Mouse (Mus musculus): Measurements from ENCODE around the gene Atp6v0b.

DNA sequence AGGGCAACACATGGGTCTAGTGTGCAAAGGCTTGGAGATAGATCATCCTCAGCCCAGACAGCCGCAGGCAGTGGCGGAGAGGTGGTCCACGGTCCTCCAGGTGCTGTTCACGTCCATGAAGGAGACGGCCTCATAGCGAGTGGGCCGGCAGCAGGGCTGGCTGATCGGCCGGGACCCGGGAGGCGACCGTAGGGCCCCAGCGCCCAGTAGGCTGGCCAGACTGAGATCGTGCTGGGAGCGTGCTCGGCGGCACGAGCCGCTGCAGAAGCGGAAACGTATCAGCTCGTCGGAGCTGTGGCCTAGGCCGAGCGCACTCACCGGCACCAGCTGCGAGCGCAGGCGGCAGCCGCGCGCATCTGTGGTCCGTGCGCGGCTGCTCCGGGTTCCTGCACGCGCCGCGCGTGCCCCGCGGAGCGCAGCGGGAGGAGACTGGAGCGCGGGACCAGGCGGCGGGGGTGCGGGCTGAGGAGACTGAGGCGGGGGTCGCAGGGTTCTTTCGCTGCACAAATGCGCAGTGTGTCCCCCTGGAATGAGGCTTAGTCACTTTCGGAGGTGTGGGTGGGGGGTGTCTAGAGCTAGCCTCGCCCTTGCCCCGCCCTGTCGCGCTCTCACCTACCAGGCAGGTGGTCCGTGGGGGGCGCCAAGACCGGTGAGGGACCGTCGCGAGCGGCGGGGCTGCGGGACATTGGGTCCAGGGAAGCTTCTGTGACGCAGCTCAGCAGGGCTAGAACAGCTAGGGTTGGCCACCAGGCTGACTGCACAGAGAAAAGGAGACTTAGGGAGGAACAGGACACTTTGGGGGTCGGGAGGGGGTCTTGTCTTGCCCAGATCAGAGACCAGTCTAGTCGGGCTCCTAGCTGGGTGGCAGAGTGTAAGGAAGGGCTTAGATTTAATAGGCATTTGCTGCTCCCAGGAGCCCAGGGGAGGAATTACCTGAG is 39.7 kb upstream of the Atp6v0b start:
- TF ChIP-seq CTCF (IDR thresholded peaks at IDR 0.05; ENCODE audit: borderline replicate concordance, insufficient read depth, low read length) (no peak), POLR2A (IDR thresholded peaks at IDR 0.05; ENCODE audit: low read depth, low read length) (no peak)

Measured in embryonic fibroblast, embryonic 13.5 days (primary cell).